Mouse (Mus musculus) thymus, postnatal 36 days (tissue): ENCODE measurements around the gene Fzd5.

Source experiments
- DNase-seq, 2 experiments: peaks; one replicate each; pipeline ENCODE4 v3.0.0; 2022; ENCODE audit warnings: mixed read lengths in 2 of 2

The Fzd5 gene

GRCm38 (mm10) chr1:64683039-64683438 lies 54.5 kb downstream of the Fzd5 start:
- no peak for DNase-seq

GRCm38 (mm10) chr1:64681499-64681898 lies 56.1 kb downstream of the Fzd5 start:
- DNase-seq: no peak
